Mouse (Mus musculus) layer of hippocampus, postnatal 36 days (tissue): ENCODE data around the gene Gse1. TPM values are rescaled to one million over a fixed set of nuclear protein-coding genes. Genes with fewer than 3 reads are reported as not detected.

Experiments used
- DNase-seq, 2 experiments: peaks; one replicate each; pipeline ENCODE4 v3.0.0; 2022
- total RNA-seq, 2 experiments: library from RNA; stranded (reverse); gene quantifications; 2 replicates each; pipeline ENCODE4 v1.2.3; 2021

Gse1 gene
- total RNA-seq, 2 experiments from 2014 or later = 147 to 155 TPM

DNA sequence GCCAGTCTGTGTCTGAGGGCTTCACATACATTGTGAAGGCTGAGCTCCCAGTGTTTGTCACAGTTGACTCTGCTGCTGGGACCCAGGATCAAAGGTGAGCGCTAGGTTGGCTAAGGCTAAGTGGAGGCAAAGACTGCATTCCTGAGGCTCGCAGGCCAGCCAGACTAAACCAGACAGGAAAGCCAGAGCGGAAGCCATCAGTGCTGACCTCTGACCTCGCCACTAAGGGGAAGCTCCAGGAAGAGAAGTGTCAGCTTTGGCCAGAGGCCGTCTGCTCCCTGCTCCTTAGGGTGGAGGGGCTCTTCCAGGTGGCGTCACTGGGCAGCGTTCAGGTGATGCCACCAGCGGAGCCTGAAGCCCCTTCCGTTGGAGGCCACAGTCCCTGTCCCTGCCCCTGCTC is 347.5 kb downstream of the Gse1 start:
- DNase-seq = no peak

DNA sequence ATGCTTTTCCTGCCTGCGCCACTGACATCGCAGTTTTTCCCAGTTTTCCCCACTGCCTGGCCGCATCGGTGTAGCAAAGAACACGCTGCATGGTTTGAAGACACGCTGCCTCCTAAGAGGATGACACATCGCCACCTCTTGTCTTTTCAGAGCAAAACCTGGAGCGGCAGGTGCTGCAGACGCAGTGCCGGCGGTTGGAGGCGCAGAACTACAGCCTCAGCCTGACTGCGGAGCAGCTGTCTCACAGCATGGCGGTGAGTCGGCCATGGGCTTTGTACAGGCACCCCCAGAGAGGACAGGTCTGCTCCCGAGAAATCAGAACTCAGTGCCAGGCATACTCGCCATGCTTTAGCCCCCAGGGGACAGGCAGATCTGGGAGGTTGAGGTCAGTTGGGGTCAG is 349.6 kb downstream of the Gse1 start:
- DNase-seq = no peak

DNA sequence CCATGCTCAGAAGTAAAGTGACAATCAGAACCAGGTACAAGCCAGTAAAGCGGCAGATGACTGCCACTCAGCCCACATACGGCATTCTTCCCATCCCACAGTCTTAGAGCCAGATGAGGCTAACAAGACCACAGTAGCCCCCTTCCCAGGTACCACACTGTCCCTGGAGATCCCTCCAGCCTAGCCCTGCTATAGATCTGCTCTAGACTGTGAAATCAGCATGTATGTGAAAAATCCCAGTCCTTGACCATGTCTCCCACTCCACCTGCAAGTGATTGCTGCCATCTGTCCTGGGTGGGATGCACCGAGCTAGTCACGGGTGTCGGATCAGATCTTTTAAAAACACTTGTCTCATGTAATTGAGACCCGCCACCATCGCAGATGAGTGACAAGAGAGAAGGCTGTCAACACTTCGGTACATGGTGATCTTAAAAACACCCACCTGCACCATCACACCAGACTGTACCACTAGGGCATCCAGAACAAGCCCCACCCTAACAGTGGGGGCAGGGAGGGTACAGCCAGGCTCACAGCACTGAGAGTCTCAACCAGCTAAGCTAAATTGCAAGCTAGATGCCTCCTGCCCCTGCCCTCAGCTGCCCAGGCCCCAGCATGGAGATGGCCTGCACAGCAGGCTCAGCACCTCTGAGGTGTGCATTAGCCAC is 352.2 kb downstream of the Gse1 start:
- DNase-seq = peak in 1 of 2 experiments; percentile 67

DNA sequence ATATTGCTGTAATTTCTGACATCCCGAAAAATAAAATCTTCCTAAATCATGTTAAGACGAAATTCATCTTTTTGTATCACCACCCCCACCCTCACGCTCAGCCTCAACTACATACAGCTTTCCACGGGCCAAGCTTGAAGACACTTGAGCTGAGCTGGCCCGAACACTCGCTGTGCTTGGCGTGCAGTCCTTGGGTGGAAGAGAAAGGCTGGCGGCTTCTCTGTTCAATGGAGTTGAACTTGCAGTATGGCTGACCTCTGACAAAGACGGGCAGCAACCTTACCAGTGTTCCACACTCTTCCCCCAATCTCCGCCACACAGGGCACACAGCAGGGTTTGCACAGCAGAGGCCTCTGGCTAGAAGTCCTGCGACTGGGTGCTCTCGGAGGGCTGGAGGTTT is 353.1 kb downstream of the Gse1 start:
- DNase-seq = no peak

DNA sequence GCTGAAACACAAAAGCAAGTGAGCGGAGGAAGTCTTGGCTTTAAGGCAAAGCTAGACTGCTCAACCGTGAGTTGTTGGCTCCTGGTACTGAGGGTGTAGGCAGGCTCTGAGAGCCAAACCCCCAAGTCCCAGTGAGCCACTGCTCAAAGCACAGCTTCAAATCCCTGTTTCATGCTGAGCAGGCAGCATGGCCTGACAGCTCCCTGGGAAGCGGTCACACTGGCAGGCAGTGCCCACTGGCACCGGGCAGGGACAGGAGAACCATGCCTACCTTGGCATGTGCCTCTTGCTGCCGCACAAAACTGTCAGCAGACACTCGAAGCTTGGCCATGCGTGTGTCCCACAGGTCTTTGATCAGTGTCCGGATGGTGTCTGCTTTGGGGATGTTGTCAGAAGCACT is 353.6 kb downstream of the Gse1 start:
- no peak for DNase-seq

DNA sequence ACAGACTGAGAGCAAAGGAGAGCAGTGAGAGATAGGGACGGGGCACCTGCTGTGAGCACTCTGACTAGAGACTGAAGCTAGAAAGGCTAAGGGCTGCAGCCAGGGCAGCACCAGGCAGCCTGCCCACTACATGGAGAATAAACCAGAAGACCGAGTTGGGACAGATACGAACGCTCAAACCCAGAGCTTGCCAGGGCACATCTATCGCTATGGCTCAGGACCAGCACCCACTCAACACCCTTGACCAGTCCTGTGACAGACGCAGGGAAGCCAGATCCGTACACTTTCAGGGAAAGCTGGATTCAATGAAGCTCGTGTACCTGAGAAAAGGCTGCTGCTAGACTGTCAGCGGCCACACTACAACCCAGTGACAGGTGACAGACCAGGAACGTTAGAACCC is 357.3 kb downstream of the Gse1 start:
- DNase-seq = no peak

DNA sequence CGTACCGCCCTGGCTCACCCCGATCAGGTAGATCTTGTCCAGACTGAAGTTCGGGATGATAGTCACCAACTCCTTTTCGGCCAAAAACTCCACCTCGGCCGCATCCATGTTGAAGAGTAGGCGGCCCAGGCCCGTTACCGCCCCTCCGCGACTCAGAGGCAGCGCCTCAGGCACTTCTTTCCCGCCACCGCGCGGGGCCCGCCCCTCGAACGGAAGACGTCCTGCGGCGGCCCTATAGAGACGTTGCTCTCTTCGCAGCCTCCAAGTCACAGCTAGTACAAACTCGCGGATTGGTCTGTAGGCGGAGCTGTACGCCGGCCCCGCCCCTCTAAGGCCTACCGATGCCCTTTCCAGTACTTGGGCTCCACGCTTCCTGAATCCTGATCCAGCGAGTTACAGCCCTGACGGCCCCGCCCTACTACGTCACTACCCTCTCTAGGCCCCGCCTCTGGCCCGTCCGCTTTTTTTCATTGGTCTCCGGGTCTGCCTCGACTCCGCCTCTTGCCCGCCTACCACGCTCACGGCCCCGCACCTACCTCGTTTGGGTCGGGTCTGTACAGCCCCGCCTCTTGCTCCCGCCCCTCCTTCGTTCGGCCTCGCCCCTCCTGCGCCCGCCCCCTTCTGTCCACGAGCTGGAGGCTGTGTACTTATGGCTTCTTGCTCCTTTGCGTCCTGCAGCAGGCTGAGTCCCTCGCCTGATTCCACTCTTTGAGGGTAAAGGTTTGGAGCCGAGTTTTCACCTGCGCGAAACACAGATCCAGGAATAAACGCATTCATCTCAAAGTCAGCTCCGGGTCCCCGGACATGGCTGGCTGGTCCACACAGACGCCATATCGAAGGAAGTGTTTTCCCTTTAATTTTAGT is 360.9 kb downstream of the Gse1 start, which contains the start of gene Gins2:
Gene Gins2, minus strand, starts transcription at position 397 of the 864 bp plus-strand sequence.
- peak; percentile 99 to 100 for DNase-seq

DNA sequence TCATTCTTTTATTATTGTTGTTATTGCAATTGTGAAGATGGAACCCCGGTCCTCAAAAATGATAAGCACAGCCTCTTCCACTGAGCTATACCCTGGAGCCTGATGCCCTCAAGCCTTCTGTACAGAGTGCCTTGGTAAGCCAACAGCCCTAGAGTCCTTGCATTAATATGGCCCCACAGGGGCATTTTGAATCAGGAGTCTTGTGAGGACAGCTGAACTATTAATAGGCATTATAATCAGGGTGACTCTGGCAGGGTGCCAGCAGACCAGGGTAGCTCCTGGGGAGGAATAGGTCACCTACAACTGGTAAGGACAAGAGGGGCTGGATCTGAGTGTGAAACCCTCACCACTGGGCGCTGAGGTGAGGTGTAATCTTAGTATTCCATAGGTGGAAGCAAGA is 361.7 kb downstream of the Gse1 start:
- no peak for DNase-seq

DNA sequence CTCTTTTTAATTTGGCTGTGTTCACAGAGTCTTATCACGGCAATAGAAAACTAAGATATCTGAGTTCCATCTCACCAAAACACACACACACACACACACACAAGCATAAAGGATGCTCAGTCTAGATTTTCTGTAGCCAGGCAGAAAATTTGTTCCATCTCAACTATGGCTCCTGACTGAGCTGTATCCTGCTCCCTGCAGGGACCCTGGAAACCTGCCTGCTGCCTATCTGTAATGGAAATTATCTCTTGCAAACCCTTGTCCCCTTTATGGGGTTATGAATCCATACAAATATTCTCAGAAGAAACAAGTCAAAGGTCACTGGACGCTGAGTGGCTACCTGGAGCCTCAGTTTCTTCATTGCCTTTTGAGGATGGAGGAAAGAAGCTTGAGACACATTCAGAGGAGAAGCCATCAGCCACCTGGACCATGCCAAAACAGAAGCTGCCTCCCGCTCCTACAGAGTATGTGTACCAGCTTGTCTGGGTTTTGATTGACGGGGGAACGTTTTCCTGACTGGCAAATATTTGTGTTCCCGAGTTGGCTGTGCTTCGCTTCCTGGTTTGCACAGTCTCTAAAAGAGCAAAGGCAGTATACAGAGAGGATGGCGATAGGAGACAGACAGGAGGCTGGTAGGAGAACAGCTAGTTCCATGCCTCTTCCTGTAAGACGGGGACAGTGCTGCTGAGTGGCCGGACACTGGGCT is 363.5 kb downstream of the Gse1 start:
- peak; percentile 58 to 66 for DNase-seq

DNA sequence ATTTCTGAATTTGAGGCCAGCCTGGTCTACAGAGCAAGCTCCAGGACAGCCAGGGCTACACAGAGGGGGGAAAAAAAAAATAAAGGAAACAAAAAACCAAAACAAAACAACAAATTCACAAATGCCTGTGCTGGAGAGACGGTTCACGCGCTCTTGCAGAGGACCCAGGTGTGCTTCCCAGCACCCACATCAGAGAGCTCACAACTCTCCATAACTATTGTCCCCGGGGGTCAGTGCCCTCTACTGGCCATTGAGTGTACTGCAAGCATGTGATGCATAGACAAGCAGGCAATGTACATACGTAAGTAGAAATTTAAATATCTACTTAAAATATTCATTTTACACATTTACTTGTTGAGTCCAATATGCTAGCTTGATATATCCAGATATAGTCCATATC is 366.3 kb downstream of the Gse1 start:
- DNase-seq = no peak

DNA sequence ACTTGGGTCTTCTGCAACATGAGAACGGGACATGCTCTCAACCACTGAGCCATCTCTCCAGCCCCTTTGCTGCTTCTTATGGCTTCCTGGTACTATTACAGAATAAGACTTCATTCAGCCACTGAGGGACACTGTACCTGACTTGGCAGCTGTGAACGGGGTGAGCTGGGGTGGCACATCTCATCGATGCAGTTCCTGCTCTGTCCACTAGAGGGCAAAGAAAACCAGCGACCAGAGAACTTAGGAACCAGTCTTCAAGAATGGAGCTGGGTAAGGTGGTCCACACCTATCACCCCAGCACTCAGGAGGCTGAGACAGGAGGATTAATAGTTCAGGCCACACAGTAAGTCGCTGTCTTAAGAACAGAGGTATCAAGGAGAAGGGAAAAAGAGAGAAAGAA is 367.7 kb downstream of the Gse1 start:
- no peak for DNase-seq

DNA sequence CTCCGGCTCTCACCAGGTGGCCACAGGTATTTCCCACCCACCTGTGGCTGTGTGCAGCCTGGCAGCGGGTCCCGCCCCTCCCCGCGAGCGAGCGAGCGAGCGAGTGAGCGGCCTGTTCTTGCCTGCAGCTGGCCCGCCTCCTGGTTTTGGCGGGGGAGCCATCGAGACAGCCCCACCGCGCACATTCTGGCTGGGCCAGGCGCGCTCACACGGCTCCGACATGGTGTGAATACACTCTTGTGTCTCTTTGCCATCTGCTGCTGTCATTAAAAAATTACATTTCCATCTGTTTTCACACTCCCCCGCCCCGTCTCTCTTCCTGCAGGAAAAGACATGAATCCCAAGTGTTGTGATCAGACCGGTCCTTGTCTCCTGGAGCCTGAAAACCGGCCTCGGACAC is 370.3 kb downstream of the Gse1 start:
- peak; percentile 80 to 89 for DNase-seq

DNA sequence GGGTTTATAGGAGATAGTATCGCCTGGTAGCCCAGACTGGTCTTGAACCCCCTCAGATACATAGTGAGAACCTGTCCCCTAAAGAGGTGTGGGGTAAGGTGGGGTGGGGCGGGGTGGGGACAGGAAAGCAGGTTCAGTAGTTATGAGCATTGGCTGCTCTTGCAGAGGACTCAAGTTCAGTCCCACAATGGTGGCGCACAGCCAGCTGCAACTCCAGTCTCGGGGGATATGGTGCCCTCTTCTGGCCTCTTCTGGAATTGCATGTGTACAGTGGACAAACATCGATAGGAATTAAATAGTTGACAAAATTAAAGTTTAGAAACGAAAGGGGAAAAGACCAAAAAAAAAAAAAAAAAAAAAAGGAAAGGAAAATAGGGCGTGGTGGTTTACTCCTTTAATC is 371.2 kb downstream of the Gse1 start:
- DNase-seq = peak; percentile 71 to 76

DNA sequence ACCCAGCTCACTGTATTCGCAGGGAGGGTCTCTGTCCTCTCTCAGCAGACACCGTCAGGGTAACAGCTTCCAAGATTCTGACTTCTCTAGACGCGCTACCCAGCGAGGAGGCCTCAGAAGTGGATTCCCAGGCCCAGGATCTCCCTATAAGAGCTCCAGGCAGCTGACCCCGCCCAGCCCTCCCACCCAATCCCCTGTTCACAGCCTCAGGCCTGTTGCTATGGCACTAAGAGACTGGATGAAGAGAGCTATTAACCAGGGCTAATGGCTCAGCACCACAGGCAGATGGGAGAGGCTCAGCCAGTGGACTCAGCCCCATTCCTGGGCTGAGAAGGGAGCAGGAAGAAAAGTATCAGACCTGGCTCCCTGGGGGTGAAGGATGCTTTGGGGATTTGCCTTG is 374.4 kb downstream of the Gse1 start:
- DNase-seq = no peak

DNA sequence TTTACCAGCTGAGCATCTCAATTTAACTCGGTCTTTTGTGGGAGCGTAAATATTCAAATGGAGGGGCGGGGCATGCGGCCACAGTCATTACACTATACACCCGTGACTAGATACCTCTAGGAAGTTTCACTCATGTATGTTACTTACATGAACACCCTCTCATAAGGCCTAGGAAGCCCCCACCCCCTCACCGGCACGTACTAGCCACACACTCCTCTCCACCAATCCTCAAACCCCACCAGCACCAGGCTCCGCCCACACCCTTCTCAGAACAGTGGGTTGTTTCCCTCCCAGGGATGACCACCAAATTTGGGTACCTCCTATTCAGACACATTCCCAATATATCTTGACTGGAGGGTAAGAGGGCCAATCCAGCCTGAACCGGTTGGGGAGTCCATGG is 379.2 kb downstream of the Gse1 start:
- DNase-seq = no peak

DNA sequence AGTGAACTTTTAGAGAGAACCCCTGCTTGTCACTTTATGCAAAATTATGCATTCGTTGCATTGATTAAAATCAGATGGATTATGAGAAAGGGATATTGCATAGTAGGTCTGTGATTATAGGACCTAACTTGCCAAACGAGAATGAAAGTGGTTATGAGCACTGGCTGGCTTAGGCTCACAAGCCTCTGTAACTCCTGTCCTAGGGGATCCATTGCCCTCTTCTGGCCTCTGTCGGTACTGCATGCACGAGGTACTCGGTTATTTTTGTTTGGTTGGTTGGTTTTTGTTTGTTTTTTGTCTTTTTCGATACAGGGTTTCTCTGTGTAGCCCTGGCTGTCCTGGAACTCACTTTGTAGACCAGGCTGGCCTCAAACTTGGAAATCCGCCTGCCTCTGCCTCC is 379.6 kb downstream of the Gse1 start:
- DNase-seq = peak; percentile 74 to 81

DNA sequence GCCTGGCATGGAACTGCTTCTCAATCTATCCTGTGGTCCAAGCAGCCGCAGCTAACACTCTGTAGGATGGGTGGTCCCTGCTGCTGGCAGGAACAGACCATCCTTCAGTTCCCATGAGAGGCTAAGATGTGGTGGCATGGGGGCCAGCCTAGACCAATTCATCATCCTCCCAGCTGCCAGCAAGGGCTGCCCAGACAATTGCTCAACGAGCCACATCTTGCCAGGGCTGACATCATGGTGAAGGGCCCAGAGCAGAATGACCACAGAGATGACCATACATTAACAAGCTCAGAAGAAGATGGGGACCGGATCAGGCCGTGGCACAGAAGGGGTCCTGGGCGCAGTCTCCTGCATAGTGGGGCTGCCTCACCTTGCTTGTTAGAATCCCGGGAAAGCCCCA is 382.6 kb downstream of the Gse1 start:
- DNase-seq = no peak

DNA sequence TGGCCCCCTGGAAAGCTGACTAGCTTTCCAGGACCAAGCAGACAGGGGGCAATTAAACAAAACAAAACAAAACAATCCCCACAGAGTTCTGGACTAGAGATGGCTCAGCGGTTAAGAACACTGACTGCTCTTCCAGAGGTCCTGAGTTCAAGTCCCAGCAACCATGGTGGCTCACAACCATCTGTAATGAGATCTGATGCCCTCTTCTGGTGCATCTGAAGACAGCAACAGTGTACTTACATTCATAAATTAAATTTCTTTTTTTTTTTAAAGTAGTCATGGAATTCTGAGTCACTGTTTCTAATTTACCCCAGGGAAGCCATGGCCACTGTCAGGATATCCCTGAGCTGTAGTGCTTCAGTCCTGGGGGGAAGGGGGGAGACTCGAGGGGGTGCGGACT is 386.2 kb downstream of the Gse1 start:
- no peak for DNase-seq

DNA sequence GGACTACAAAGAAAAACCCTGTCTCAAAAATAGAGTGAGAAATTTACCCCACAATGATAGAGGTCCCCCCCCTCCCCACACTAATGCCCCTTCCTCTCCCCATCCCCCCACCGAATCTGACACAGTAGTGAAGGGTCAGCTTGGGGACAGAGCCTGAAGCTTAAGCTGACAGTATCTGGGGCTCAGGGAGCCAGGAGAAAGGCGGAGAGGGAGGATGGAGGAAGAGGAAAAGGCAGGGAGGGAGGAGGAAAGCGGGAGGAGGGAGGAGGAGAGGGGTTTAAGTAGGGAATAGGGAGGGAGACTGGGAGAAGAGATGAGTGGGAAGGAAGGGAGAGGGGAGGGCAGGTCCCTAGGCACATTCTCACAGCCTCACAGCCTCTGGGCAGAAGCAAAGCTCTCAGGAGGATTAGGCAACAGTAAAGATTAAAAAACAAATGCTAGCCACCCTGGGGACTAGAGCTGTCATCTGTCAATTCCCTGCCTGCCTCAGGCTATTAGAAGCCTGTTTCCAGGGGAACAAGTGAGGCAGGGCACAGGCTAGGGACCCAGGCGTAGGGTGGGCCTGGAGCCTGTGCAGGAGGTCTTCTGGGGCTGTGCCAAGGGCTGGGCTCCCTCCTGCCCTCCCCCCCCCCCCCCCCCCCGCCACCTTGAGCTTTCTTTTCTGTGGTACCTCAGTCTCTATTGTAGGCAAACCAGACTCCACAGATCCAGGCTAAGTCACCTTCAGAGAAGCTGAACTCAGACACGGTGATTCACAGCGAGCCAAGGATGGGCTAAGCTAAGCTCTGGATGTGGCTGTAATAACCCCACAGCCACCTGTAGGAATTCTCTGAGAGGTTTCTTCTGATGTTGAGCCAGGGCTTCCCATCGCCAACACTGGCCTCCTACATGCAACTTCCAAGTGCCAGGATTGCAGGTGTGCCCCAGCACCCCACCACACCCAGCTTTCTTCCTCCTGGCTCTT is 388.7 kb downstream of the Gse1 start:
- no peak for DNase-seq

DNA sequence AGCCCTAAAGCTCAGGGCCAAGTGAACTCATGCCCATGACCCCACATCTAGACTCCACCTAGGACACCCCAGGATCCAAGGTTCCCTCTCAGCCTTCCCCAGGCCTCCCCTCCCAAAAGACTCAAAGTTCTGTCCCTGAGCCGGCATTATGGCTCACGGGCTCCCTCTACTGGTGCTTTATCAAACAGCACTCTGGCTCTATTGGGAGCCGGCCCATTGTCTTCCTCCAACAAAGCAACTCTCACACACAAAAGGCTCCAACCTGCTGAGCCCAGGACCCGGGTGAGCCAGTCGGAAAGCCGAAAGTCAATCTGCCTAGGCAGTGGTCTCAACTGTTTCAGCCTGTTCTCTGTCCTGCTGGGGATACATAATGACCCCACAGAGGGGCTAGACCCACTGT is 389.9 kb downstream of the Gse1 start:
- peak; percentile 73 to 75 for DNase-seq

DNA sequence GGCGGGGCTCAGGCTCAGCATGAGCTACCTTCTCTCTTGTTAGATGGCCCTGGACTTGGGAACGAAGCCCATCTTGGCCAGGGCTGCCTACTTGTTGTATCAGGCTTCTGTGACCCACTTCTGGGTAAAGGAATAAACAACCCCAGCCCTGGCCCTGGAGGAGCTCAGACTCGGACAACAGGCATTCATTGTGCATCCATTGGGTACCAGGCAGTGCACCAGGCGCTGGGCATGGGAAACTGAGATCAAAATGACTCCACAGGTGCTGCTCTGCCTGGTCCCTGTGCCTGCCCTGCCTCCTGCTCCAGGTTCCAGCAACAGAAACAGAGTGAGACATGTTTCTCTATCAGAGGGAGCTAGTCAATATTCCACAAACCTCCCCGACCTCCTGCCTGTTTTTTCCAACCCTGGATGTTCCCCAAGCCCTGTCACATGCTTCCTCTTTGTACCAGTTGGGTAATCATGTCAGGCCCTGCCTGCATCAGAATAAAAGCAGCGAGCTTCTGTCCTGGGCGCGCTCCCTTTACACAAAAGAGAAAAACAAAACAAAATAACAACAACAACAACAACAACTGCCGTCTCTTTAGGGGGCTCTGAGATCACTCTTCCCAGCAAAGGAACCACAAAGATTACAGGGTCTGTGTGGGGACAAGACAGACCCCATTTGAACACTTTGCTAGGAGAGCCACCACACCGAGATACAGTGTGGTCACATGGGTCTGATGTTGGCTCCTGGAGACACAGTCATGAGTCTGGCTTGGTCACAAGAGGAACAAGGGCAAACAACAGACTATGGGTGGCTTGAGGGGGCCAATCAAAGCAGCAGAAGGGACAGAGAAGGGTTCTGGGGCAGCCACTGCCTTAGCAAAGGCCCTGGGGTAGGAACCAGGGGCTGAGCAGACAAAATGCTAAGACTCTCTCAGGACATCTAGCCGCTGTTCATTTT is 391.3 kb downstream of the Gse1 start:
- peak; percentile 51 to 61 for DNase-seq
